Mouse (Mus musculus): ENCODE measurements around the gene RPS10-NUDT3. TPM values are rescaled to one million over a fixed set of nuclear protein-coding genes. Genes with fewer than 3 reads are reported as not detected.
A peak's percentile ranks its signal among the peaks of the same experiment; 100 is the strongest.

Gene RPS10-NUDT3
- polyA plus RNA-seq, 1 experiment from 2014 or later = not detected

GRCm38 (mm10) chr17:27600869-27601268, 34.2 kb downstream of the RPS10-NUDT3 start:
- Histone ChIP-seq H3K27ac (replicated peaks) (no peak overlapping the region), H3K9me3 (ENCODE audit: control insufficient read depth, low read length) (no peaks in the 10 kb centered on the region), H3K4me1 (replicated peaks; ENCODE audit: control insufficient read depth, insufficient read depth) (peaks cover 2% of the 10 kb centered on the region; the same call in 1 of the 2 replicates), H3K4me2 (replicated peaks; ENCODE audit: low read depth) (no peak overlapping the region), H3K4me3 (ENCODE audit: low read depth, low read length) (no peak overlapping the region), H3K27me3 (ENCODE audit: control insufficient read depth, insufficient read depth, low read length) (no peaks in the 10 kb centered on the region), H3K9ac (ENCODE audit: low read length) (no peak overlapping the region), H3K36me3 (ENCODE audit: control insufficient read depth, insufficient read depth, low read length) (no peaks in the 10 kb centered on the region)
- TF ChIP-seq CTCF (IDR thresholded peaks at IDR 0.05; ENCODE audit: low read depth) (no peak), EP300 (optimal IDR thresholded peaks at IDR 0.05) (no peak)
- 69% methylated on average over 5 of the region's 5 CpGs for WGBS
- 0 out of 2 replicates have a peak, but pooled peaks have one; percentile 35 for ATAC-seq (ENCODE audit: low FRiP score, low TSS enrichment)
- no peak for DNase-seq (ENCODE audit: low spot score)

- Histone ChIP-seq H3K4me2 (replicated peaks; ENCODE audit: low read depth) (no peak overlapping the region), H3K4me1 (replicated peaks; ENCODE audit: control insufficient read depth, insufficient read depth) (peaks cover 2% of the 10 kb centered on the region; the same call in 1 of the 2 replicates), H3K9ac (ENCODE audit: low read length) (no peak overlapping the region), H3K27ac (replicated peaks) (no peak overlapping the region), H3K9me3 (ENCODE audit: control insufficient read depth, low read length) (no peaks in the 10 kb centered on the region), H3K36me3 (ENCODE audit: control insufficient read depth, insufficient read depth, low read length) (no peaks in the 10 kb centered on the region), H3K27me3 (ENCODE audit: control insufficient read depth, insufficient read depth, low read length) (no peaks in the 10 kb centered on the region), H3K4me3 (ENCODE audit: low read depth, low read length) (no peak overlapping the region)
- 78% methylated on average over 3 of the region's 3 CpGs for WGBS
- TF ChIP-seq EP300 (optimal IDR thresholded peaks at IDR 0.05) (no peak), CTCF (IDR thresholded peaks at IDR 0.05; ENCODE audit: low read depth) (no peak)
- DNase-seq (ENCODE audit: low spot score) (no peak), ATAC-seq (ENCODE audit: low FRiP score, low TSS enrichment) (no peak)
These were observed 34.7 kb downstream of the RPS10-NUDT3 start for GRCm38 (mm10) chr17:27600286-27600685.

DNA sequence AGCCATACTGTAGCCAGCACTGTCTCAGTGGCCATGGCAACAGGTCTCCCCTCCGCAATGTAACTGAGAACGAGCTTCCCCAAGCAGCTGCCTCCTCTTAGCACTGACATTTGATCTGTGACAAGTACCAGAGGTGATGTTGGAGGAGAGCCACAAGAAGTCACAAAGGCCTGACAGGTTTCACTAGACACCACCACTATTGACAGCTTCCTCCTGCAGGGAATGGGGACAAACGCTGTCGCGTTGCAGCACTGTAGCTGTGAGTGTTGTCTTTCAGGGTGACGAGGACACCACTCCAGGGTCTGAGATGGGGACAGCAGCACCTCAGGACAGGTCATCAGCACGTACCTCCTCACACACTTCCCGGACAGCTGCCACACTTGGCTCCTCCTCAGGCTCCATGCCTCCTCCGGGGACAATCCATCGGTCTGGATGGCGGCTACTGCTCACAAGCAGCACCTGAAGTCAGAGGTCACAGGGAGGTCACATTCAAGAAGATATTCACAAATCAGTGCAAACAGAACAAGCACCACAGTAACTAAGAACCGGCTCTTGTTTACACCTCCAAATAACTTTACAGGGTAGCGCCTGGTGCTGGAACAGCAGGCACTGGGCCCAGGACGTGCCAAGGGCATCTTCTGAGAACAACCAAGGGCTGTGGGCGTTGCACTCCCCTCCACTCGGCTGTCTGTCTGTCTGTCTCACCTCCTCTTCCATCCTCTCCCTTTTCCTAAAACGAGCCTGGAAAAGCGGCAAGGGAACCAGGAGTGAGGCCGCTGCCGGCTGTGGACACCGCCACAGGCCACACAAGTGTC, 38.4 kb downstream of the RPS10-NUDT3 start:
- ATAC-seq (ENCODE audit: low FRiP score, low TSS enrichment) = no peak
- Histone ChIP-seq H3K27ac (replicated peaks) (no peak overlapping the region), H3K4me2 (replicated peaks; ENCODE audit: low read depth) (no peak overlapping the region), H3K36me3 (ENCODE audit: control insufficient read depth, insufficient read depth, low read length) (peaks cover 6% of the 10 kb centered on the region; the same call in 1 of the 2 replicates), H3K27me3 (ENCODE audit: control insufficient read depth, insufficient read depth, low read length) (no peaks in the 10 kb centered on the region), H3K4me1 (replicated peaks; ENCODE audit: control insufficient read depth, insufficient read depth) (no peaks in the 10 kb centered on the region), H3K4me3 (ENCODE audit: low read depth, low read length) (no peak overlapping the region), H3K9me3 (ENCODE audit: control insufficient read depth, low read length) (no peaks in the 10 kb centered on the region), H3K9ac (ENCODE audit: low read length) (no peak overlapping the region)
- WGBS = 60% methylated on average over 21 of the region's 21 CpGs
- no peak for TF ChIP-seq EP300 (optimal IDR thresholded peaks at IDR 0.05)
- no peak for TF ChIP-seq CTCF (IDR thresholded peaks at IDR 0.05; ENCODE audit: low read depth)
- DNase-seq (ENCODE audit: low spot score) = no peak

DNA sequence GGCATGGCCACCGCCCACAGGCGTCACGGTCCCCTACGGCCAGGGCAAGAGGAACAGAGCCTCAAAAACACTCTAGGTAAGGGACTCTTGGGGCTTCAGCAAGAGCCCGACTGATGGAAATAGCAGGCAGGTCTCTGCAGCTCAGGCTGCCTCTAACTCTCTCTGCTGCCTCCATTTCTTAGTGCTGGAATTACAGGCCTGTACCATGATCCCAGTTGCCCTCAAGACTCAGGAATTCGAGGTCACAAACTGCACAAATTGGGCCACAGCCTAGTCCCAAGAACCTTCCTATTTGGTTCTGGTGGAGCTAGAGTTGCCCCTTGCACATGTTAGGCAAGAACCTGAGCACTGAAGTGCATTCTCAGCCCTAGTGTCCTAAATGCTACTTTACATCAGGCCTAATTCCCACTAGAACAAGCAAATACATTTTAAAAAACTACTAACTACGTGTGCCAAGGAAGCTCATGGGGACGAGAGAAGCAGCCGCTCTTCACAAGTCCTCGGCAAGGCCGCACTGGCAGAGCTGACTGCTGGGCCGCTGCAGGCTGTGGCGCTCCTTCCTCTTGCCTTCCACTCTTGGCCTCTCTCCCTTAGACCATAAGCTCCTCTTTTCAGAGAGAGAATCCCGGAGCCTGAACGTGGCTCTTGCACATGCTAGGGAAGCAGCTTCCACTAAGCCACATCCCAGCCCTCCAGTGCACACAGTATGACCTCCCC, 39.2 kb downstream of the RPS10-NUDT3 start:
- Histone ChIP-seq H3K4me1 (replicated peaks; ENCODE audit: control insufficient read depth, insufficient read depth) (no peaks in the 10 kb centered on the region), H3K36me3 (ENCODE audit: control insufficient read depth, insufficient read depth, low read length) (peaks cover 6% of the 10 kb centered on the region; the same call in 1 of the 2 replicates), H3K4me3 (ENCODE audit: low read depth, low read length) (no peak overlapping the region), H3K4me2 (replicated peaks; ENCODE audit: low read depth) (no peak overlapping the region), H3K9ac (ENCODE audit: low read length) (no peak overlapping the region), H3K27ac (replicated peaks) (no peak overlapping the region), H3K9me3 (ENCODE audit: control insufficient read depth, low read length) (no peaks in the 10 kb centered on the region), H3K27me3 (ENCODE audit: control insufficient read depth, insufficient read depth, low read length) (no peaks in the 10 kb centered on the region)
- TF ChIP-seq EP300 (optimal IDR thresholded peaks at IDR 0.05) (no peak), CTCF (IDR thresholded peaks at IDR 0.05; ENCODE audit: low read depth) (no peak)
- 81% methylated on average over 15 of the region's 15 CpGs for WGBS
- DNase-seq (ENCODE audit: low spot score) = no peak
- ATAC-seq (ENCODE audit: low FRiP score, low TSS enrichment) = no peak

- Histone ChIP-seq H3K4me3 (ENCODE audit: low read depth, low read length) (no peak overlapping the region), H3K4me2 (replicated peaks; ENCODE audit: low read depth) (no peak overlapping the region), H3K36me3 (ENCODE audit: control insufficient read depth, insufficient read depth, low read length) (peaks cover 6% of the 10 kb centered on the region; the same call in 1 of the 2 replicates), H3K9me3 (ENCODE audit: control insufficient read depth, low read length) (no peaks in the 10 kb centered on the region), H3K4me1 (replicated peaks; ENCODE audit: control insufficient read depth, insufficient read depth) (no peaks in the 10 kb centered on the region), H3K9ac (ENCODE audit: low read length) (no peak overlapping the region), H3K27ac (replicated peaks) (no peak overlapping the region), H3K27me3 (ENCODE audit: control insufficient read depth, insufficient read depth, low read length) (no peaks in the 10 kb centered on the region)
- DNase-seq (ENCODE audit: low spot score) (no peak), ATAC-seq (ENCODE audit: low FRiP score, low TSS enrichment) (no peak)
- TF ChIP-seq EP300 (optimal IDR thresholded peaks at IDR 0.05) (no peak), CTCF (IDR thresholded peaks at IDR 0.05; ENCODE audit: low read depth) (no peak)
- WGBS = 99% methylated on average over 7 of the region's 7 CpGs
These were observed 42.5 kb downstream of the RPS10-NUDT3 start for GRCm38 (mm10) chr17:27592565-27592910.

Data from stomach, postnatal 0 days (tissue).